Mouse (Mus musculus): Measurements from ENCODE around the gene Cbx1.

Cbx1 gene

DNA sequence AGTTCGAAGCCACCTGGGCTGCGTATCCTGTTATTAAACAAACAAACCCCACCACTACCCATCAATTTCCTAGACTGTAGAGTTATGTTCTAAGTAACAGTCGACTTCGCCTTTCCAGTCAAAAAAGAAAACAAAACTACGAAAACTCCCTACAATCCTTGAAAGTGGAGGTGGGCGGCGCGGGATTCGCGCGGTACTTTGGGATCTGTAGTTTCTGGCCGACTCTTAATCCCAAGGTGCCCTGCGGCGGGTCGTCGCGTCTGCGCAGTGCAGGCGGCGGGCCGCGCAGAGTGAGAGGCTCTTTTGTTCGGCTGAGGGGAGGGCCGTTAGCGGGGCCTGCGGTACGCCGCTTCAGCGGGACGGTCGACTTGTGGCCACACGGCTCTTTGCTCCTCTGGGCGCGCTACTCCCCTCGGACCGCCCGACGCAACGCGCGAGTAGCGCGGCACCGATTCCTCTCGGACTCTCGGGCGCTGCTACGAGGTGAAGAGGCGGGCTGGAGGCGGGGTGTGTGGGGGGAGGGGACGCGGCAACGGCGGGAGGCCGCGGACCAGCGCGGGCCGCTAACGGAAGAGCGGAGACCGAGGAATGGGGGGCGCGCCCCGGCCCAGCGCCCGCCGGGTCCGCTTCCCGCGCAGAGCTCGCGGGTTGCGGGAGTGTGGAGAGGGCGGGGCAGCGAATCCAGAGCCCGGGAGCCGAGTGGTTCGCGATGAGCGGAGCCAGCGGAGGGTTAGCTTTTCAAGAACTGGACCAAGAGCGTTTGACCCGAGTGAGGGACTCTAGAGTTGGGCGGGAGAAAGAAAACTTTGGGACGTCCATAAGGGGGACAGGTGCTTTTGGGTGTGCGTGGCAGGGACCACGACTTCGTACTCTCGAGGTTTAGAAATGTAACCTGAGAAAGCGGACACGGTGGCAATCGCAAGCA, at the start of gene Cbx1:
Gene Cbx1 (plus strand): TSS at position 257 of the 925 bp plus-strand sequence.
- peak; percentile 94 for DNase-seq (ENCODE audit: low read depth, low spot score)

DNA sequence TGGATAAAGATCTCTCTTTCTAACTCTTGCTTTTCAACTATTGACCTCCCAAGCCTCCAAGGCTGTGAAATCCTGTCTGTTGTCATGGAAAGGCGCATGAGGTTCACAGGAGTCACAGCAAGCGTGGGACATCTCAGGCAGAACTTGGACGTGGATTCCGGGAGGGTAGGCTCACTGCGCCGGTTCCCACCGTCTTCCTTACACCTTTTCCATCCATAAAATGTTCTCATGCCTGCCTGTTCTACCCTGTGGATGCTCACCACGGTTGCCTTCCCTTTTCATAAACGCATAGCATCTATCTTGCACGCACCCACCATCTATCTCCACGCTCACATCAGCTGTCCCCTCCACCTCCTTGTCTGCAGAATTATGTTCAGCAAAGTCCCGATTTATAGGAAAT, 48.1 kb upstream of the Cbx1 start:
- no peak for DNase-seq (ENCODE audit: low read depth, low spot score)

DNA sequence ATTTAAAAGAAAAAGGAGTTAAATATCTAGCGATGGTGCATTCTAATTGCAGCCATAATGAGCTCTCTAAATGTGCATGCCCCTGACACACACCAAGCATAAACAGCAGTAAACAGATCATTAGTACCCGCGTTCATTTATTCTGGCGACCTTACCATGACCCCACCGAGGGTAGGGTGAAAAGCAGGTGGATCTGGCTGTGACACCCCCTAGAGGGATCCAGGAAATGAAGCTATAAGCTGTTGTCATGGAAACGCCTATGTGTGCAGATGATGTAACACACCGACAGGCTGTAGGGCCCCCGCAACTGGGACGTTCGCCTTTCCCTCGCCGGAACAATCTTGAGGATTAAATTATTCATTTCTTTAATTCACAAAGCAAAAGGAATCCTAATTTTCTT, 46.9 kb upstream of the Cbx1 start:
- peak; percentile 70 for DNase-seq (ENCODE audit: low read depth, low spot score)

DNA sequence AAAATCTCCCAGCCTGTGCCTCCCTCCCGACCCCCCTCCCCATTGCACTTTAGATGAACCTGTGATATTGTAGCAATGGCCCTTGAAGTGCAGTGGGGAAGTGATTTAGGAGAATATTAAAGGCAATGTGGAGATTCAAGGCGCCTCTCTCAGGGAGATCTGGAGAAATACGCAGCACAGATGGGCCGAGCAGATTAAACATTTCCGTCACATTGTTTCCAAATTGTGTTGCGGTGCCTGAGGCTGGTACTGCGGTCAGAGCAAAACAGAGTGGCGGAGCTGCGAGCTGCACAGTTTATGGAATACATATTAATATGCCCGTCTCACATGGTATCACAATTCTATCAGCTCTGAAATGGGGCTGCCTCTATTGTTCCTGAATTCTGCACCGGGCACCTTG, 45.9 kb upstream of the Cbx1 start:
- peak; percentile 54 for DNase-seq (ENCODE audit: low read depth, low spot score)

DNA sequence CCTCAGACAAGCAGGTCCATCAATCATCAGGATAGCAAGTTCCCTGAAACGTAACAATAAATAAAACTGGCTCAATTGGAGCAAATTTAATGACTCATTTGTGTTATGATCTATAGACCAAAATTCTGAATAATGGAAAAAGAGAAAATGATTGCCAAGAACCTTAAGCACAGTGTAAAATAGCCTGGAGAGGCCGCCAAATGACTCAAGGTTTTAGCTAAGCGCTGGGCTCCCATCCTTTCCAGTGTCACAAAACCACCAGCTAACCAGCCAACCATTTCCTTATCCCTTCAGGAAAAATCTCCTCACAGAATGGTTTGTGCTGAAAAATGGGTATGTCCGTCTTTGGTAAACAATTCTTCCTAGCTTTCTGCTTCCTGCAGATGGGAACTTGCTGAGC, 45.0 kb upstream of the Cbx1 start:
- no peak for DNase-seq (ENCODE audit: low read depth, low spot score)

DNA sequence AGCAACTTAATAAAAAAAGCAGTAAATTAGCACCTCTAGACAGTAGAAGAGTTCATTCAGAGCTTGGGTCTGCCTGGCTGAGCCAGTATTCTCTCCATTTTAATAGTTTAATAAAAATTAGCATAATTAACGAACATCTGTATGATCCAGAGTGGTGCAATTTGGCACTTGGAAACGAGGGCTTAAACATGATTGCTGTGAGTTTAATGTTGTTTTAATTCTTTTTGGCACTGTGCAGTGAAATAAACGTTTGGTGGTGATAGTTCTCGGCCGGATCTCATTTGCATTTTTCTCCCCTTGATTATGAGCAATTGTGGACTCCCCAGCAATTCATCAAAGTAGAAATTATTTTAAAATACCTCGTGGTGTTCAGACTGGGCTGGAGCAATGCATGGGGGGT, 42.3 kb upstream of the Cbx1 start:
- no peak for DNase-seq (ENCODE audit: low read depth, low spot score)

DNA sequence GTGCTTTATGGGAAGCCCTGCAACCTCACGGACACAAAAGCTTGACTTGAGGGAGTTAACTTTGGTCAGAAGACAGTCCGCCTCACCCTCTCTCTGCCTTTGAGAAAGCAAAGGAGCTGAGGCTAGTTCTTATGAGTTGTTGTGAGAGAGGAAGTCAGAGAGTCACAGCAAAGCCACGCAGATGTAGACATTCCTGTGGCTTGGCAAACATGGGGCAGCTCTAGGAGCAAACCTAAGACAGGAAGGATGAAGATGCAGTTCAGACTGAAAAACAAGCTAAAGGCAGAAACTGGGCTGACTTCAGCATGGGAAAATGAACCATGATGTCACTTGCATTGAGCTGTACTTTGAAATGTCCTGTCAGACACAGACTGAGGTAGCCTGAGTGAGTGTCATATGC, 41.4 kb upstream of the Cbx1 start:
- no peak for DNase-seq (ENCODE audit: low read depth, low spot score)

DNA sequence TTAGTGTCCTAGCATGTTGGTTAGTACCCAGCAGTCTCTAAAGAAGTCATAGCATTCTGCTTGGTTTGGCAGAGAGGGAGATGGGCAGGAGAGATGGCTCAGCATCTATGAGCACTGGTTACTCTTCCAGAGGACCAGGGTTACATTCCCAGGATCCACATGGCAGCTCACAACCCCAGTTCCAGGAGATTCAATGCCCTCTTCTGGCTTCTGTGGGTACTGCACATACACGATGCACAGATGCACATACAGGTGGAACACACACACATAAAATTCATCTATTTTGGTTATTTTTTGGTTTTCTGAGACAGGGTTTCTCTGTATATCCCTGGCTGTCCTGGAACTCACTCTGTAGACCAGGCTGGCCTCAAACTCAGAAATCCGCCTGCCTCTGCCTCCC, 33.6 kb upstream of the Cbx1 start:
- DNase-seq (ENCODE audit: low read depth, low spot score): no peak

DNA sequence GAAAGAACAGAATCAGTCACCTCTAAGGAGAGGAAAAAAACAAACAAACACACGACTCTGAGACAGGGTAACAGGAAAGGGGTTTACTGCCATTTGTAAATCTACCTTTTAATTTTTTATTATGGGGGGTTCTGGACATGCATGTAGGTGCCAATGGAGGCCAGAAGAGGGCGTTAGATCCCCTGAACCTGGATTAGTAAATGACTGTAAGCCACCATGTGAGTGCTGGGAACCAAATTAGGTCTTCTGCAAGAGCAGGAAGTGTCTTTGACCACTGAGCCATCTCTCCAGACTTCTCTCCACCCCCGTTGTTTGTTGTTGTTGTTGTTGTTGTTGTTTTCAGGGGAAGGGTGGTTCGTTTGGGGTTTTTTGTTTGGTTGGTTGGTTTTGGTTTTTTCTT, 31.5 kb upstream of the Cbx1 start:
- DNase-seq (ENCODE audit: low read depth, low spot score): no peak

DNA sequence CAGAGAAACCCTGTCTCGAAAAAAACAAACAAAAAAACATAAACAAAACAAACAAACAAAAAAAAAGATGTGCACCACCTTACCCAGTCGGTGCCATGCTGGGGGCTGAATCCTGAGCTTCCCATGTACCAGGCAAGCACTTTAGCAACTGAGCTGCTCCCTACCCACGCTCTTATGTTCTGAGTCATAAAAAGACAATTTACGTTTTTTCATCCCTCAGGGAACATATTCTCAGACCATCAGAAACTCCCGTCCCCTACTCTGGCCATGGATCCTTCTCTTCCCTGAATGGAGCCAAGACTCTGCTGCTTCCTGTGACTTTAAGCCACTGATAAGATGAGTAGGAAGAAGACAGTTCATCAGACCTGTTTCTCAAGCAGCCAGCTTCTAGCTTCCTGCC, 30.5 kb upstream of the Cbx1 start:
- DNase-seq (ENCODE audit: low read depth, low spot score): no peak

DNA sequence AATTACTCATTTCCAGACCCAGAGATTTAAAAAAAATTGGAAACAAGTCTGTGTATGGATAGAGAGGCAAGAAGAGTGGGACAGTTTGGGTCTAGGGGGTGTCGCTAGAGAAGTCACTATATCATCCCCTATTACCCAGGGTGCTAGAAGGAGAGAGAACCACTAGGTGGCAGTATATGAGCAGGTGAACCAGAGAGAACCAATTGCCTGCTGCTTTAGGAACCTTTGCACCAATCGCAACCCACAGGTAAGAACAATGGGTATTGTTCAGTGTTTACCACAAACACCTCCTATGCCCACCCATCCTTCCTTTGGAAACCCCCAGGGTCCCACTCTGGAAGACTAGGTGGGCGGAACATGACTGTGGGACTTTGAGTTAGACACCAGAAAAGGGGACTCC, 28.9 kb upstream of the Cbx1 start:
- DNase-seq (ENCODE audit: low read depth, low spot score): peak; percentile 86

DNA sequence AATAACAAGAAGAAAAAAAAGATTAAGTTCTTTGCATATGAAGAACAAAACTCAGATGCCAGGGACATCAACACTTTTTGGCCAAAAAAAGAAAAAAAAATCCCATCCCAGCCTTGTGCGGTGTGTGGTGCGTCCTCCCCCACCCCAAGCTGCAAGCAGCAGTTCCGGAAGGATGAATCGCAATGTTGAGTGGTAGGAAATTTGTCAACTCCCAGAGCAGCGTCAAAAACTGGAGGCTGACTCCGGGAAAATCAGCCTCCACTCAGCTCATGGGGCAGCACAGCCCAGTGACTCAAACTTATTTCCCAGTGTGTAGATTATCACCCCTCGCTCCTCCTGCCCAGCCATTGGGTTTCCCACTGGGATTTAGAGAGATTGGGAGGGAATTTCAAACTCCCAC, 26.9 kb upstream of the Cbx1 start:
- DNase-seq (ENCODE audit: low read depth, low spot score): peak; percentile 73

DNA sequence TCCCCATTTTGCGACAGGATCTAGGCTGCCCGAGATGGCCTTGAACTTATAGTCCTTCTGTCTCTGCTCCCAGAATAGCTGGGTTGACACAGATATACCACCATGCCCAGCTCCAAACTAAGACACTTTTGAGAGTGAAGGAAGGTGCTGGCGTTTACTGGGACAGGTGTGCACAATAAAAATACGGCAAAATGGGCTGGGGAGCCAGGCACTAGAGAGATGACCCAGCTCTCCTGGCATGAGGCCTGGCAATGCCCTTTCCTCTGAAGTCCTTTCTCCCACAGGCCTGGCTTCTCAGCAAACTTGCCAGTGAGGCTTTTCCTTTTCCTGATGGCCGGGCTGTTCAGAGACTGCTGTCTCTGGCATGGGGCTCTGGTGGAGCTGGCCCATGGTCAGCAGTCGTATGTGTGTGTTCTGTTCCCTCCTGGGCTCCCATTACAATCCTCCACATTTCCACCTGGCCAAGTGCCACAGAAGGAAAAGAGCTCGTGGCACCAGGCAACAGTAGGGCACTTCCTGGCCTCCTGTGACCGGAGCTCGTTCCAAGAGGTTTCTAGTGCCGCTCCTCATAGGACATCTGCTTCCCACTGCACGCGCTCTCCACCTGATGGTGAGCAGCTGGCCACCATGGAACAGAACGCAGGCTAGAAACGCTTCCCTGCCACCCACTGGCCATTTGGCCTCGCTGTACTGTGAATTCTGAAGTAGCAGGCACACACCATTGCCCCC, 26.0 kb upstream of the Cbx1 start:
- DNase-seq (ENCODE audit: low read depth, low spot score): peak; percentile 89

DNA sequence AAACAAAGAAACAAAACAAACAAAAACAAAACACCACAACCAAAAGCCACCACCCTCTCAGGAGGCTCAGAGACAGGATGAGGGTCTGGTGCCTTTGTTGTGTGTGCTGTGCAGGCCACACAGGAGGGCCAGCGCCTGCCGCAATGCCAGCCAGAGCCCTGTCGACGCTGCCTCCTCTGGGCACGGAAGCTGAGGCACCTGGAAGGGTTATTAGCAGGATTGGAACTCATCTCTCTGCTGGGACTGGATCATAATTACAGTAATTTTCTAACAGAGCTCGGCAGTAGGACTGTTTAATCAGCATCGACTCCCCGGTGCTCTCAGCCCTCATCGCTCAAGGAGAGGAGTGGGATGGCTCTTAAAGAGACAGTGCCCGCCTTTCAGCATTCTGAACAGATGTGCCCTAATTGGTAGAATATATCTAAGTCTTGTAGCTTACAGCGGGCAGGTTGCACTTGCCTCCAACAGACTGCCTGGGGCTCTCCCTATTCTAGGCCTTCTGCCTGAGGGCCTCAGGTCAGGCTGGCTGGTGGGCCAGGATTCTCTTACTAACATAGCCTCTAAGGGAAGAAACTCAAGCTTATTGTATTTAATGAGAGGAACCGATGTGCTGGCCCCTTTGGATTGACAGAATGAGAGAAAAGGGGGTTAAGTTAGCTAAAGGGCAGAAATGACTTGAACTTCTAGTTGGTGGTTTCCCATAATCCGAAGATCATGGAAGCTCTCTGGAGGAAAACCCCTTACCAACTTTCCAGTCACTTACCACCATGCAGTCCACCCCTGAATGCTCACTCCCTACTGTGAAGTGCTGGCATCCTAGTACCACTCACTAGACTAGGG, 24.2 kb upstream of the Cbx1 start:
- DNase-seq (ENCODE audit: low read depth, low spot score): no peak

DNA sequence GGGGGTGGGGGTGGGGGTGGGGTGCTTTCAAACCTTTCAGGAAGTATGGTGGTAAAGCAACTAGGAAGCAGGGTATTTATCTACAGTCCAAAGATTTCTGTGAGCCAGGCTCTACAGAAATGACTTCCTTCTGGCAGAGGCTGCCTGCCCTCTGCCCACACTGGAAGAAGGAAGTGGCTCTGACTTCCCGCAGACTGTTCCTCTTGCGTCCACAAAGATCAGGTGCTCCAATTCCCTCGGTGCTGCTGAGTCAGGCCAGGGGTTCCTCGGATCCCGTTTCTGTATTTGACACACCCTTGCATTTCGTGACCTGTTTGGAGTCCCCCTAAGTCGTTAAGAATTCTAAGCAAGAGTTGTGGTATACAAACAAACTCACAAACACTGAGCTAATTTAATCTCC, 23.3 kb upstream of the Cbx1 start:
- DNase-seq (ENCODE audit: low read depth, low spot score): no peak

DNA sequence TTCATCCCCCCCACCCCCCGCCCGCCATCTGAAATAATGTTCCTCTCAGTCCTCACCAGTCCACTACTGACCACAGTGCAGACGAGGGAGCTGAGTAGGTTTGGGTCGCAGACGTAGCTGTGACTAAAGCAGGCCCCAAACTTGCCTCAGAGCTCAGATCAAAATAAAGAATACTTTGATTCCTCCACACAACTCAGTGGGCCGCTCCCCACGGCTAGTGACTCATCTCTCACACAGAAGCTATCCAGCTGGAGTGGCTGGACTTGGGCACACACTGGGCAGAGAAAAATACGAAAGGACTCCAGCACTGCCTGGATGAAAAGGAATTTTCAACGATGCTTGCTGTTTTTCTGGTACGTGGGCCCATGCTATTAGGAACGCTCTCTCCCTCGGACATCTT, 22.4 kb upstream of the Cbx1 start:
- DNase-seq (ENCODE audit: low read depth, low spot score): peak; percentile 83

DNA sequence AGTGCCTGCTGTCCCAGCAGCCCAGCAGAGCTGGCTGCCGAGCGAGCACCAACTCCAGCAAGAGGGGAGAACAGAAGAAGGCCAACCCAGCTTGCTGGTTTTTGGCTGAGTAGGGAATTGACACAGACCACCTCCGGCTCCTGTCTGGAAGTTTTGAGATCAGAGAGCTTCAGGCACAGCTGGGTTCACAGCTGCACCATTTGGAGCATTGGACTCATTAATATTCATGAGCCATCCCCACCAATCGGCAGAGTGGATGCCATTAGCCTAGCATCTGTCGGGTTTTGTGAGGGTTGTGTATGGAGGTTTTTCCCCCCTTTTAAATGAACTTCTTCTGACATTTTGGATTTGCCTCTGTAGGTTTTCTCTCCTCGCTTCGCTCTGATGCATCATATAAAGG, 21.8 kb upstream of the Cbx1 start:
- peak; percentile 73 for DNase-seq (ENCODE audit: low read depth, low spot score)

DNA sequence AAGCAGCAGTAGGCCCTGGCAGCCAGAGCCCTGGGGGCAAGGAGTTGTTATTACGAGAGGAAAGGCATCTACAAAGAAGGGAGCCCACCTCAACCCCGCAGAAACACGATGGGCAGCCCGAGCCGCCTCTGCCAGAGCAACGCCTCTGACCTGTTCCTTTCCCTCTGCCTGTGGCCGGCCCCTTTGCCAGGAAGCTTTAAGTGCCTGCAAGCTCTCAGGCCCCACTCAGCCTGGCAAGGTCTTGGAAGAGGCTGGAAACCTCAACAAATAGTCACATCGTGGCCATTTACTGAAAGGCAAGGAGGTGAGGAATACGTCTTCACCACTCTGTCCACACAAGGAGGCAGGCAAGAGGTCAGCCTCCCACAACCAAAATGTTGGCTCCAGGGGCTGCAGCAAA, 20.7 kb upstream of the Cbx1 start:
- DNase-seq (ENCODE audit: low read depth, low spot score): no peak

DNA sequence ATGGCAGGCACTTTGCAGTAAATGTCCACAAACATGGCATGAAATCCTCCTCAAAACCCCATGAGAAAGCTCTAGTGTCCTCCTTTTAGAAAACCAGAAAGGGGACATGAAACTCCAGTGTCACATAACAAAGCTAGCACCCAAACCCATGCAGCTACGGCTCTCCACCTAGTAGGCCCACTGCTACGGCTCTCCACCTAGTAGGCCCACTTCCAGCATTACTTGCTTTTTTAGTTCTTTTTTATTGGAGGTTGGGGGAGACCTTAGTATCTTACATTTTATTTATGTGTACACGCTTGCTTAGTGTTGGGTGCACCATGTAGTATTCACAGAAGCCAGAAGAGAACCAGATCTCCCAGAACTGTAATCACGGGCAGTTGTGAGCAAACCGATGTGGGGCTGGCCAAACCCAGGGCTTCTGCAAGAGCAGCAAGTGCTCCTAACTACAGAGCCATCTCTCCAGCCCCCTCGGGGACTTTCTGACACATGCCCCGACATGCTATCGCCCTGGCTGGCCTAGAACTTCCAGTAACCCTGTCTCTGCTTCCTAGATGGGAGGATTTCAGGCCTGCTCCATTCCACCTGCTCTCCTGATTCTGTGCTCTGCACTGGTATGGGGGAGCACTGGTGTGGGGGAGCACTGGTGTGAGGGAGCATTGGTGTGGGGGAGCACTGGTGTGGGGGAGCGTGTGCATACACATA, 17.5 kb upstream of the Cbx1 start:
- DNase-seq (ENCODE audit: low read depth, low spot score): no peak

DNA sequence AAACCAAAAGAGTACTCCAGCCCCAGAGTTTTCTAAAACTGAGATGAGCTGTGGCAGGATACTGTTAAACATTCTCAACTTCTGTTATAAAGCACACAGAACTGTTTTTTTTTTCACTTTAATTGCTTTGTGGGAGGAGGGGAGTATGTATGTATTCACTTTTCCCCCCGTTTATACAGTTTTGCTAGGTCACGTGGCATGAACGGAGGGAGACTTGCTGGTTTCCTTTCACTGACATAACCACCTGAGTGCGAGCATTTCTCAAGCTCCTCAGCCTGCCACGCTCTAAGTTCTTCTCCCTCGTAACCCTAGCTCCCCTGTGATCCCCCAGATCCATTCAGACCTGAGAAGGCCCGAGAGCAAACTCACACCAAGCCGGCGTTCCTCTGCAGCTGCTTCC, 16.5 kb upstream of the Cbx1 start:
- DNase-seq (ENCODE audit: low read depth, low spot score): no peak

DNA sequence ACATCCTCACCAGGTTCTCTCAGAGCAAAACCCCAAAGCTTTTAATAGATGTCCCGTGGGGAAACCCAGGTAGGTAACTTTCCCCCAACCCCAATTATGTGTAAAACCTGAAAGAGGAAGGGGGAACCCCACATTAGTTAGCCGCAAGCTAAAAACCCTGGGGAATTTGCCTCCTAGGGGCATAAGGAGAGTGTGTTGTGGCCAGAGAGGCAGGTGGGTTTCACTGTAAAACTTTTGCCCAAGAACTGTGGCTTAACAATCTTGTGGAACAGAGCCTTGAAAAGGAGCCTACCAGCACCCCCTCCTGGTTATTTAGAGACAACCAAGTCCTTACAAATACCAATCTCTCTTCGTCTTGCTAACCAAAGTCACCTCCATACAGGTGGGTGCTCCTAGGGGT, 14.4 kb upstream of the Cbx1 start:
- DNase-seq (ENCODE audit: low read depth, low spot score): no peak

DNA sequence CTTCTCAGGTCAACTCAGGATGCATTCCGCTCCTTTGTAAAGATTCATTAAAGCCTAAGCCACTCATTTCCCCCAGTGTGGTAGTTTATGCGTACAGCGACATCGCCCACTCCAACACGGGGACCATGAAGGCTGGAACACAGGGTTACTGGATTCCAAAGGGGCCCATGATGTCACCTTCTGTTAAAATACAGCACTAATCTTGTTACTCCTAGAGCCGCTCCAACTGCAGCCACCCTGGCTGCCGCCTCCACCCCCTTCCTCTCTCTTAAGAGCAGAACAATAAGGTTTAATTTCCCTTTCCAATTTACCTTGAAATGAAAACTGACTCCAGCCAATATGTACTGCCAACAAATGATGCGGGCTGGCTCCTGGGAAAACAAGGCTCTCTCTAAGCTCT, 13.9 kb upstream of the Cbx1 start:
- no peak for DNase-seq (ENCODE audit: low read depth, low spot score)

All from brain, adult 2 months (tissue).